Mouse (Mus musculus): ENCODE measurements around the gene Cacng4. TPM values are rescaled to one million over a fixed set of nuclear protein-coding genes. Genes with fewer than 3 reads are reported as not detected.

The Cacng4 gene
- polyA plus RNA-seq, 1 experiment: 152 TPM

- peak; percentile 59 for DNase-seq (ENCODE audit: low read depth)
- TF ChIP-seq CTCF (IDR thresholded peaks at IDR 0.05; ENCODE audit: borderline replicate concordance, extremely low read depth, insufficient read depth, insufficient read length) (no peak), POLR2A (IDR thresholded peaks at IDR 0.05; ENCODE audit: borderline replicate concordance, extremely low read depth, insufficient read depth, insufficient read length, poor library complexity, severe bottlenecking) (no peak)
Measured at GRCm38 (mm10) chr11:107794103-107794493, 259 bp downstream of the Cacng4 start.

GRCm38 (mm10) chr11:107793200-107794102 lies 906 bp downstream of the Cacng4 start:
- DNase-seq (ENCODE audit: low read depth): peak; percentile 90
- TF ChIP-seq POLR2A (IDR thresholded peaks at IDR 0.05; ENCODE audit: borderline replicate concordance, extremely low read depth, insufficient read depth, insufficient read length, poor library complexity, severe bottlenecking): peak; percentile 38; the same call in 1 of the 2 replicates
- no peak for TF ChIP-seq CTCF (IDR thresholded peaks at IDR 0.05; ENCODE audit: borderline replicate concordance, extremely low read depth, insufficient read depth, insufficient read length)

- peak; percentile 87 for DNase-seq (ENCODE audit: low read depth)
- TF ChIP-seq CTCF (IDR thresholded peaks at IDR 0.05; ENCODE audit: borderline replicate concordance, extremely low read depth, insufficient read depth, insufficient read length) (no peak), POLR2A (IDR thresholded peaks at IDR 0.05; ENCODE audit: borderline replicate concordance, extremely low read depth, insufficient read depth, insufficient read length, poor library complexity, severe bottlenecking) (no peak)
Measured at GRCm38 (mm10) chr11:107792136-107792535, 2.2 kb downstream of the Cacng4 start.

- no peak for DNase-seq (ENCODE audit: low read depth)
Measured at GRCm38 (mm10) chr11:107785761-107786160, 8.6 kb downstream of the Cacng4 start.

GRCm38 (mm10) chr11:107785288-107785687 lies 9.1 kb downstream of the Cacng4 start:
- TF ChIP-seq CTCF (IDR thresholded peaks at IDR 0.05; ENCODE audit: borderline replicate concordance, extremely low read depth, insufficient read depth, insufficient read length) (no peak), POLR2A (IDR thresholded peaks at IDR 0.05; ENCODE audit: borderline replicate concordance, extremely low read depth, insufficient read depth, insufficient read length, poor library complexity, severe bottlenecking) (no peak)
- no peak for DNase-seq (ENCODE audit: low read depth)

More at GRCm38 (mm10) chr11:107785761-107786160, 8.6 kb downstream of the Cacng4 start:
- TF ChIP-seq CTCF (IDR thresholded peaks at IDR 0.05; ENCODE audit: borderline replicate concordance, extremely low read depth, insufficient read depth, insufficient read length) (no peak), POLR2A (IDR thresholded peaks at IDR 0.05; ENCODE audit: borderline replicate concordance, extremely low read depth, insufficient read depth, insufficient read length, poor library complexity, severe bottlenecking) (no peak)

GRCm38 (mm10) chr11:107783861-107784754 lies 10.2 kb downstream of the Cacng4 start:
- TF ChIP-seq CTCF (IDR thresholded peaks at IDR 0.05; ENCODE audit: borderline replicate concordance, extremely low read depth, insufficient read depth, insufficient read length): no peak
- no peak for TF ChIP-seq POLR2A (IDR thresholded peaks at IDR 0.05; ENCODE audit: borderline replicate concordance, extremely low read depth, insufficient read depth, insufficient read length, poor library complexity, severe bottlenecking)
- peak; percentile 62 for DNase-seq (ENCODE audit: low read depth)

GRCm38 (mm10) chr11:107782591-107782990 lies 11.8 kb downstream of the Cacng4 start:
- TF ChIP-seq POLR2A (IDR thresholded peaks at IDR 0.05; ENCODE audit: borderline replicate concordance, extremely low read depth, insufficient read depth, insufficient read length, poor library complexity, severe bottlenecking): no peak
- no peak for TF ChIP-seq CTCF (IDR thresholded peaks at IDR 0.05; ENCODE audit: borderline replicate concordance, extremely low read depth, insufficient read depth, insufficient read length)
- DNase-seq (ENCODE audit: low read depth): peak; percentile 20

GRCm38 (mm10) chr11:107778859-107779258 lies 15.5 kb downstream of the Cacng4 start:
- DNase-seq (ENCODE audit: low read depth): peak; percentile 81
- TF ChIP-seq CTCF (IDR thresholded peaks at IDR 0.05; ENCODE audit: borderline replicate concordance, extremely low read depth, insufficient read depth, insufficient read length): no peak
- TF ChIP-seq POLR2A (IDR thresholded peaks at IDR 0.05; ENCODE audit: borderline replicate concordance, extremely low read depth, insufficient read depth, insufficient read length, poor library complexity, severe bottlenecking): no peak

GRCm38 (mm10) chr11:107777487-107777886 lies 16.9 kb downstream of the Cacng4 start:
- TF ChIP-seq POLR2A (IDR thresholded peaks at IDR 0.05; ENCODE audit: borderline replicate concordance, extremely low read depth, insufficient read depth, insufficient read length, poor library complexity, severe bottlenecking): no peak
- no peak for TF ChIP-seq CTCF (IDR thresholded peaks at IDR 0.05; ENCODE audit: borderline replicate concordance, extremely low read depth, insufficient read depth, insufficient read length)
- DNase-seq (ENCODE audit: low read depth): peak; percentile 83

GRCm38 (mm10) chr11:107773312-107773711 lies 21.0 kb downstream of the Cacng4 start:
- TF ChIP-seq CTCF (IDR thresholded peaks at IDR 0.05; ENCODE audit: borderline replicate concordance, extremely low read depth, insufficient read depth, insufficient read length) (no peak), POLR2A (IDR thresholded peaks at IDR 0.05; ENCODE audit: borderline replicate concordance, extremely low read depth, insufficient read depth, insufficient read length, poor library complexity, severe bottlenecking) (no peak)
- no peak for DNase-seq (ENCODE audit: low read depth)

- DNase-seq (ENCODE audit: low read depth): no peak
- TF ChIP-seq POLR2A (IDR thresholded peaks at IDR 0.05; ENCODE audit: borderline replicate concordance, extremely low read depth, insufficient read depth, insufficient read length, poor library complexity, severe bottlenecking): no peak
- no peak for TF ChIP-seq CTCF (IDR thresholded peaks at IDR 0.05; ENCODE audit: borderline replicate concordance, extremely low read depth, insufficient read depth, insufficient read length)
Measured at GRCm38 (mm10) chr11:107772002-107772401, 22.4 kb downstream of the Cacng4 start.
